Mouse (Mus musculus): ENCODE results near the gene Slc46a2. TPM values are rescaled to one million over a fixed set of nuclear protein-coding genes. Genes with fewer than 3 reads are reported as not detected.

The Slc46a2 gene
- total RNA-seq (2018; cell fraction: chromatin; rRNA removed): not detected
- not detected for total RNA-seq (2018; cell fraction: cytosol; rRNA removed)
- total RNA-seq (2018; cell fraction: nucleus; rRNA removed): not detected
- not detected in 3 replicates for polyA plus RNA-seq (2018)

DNA sequence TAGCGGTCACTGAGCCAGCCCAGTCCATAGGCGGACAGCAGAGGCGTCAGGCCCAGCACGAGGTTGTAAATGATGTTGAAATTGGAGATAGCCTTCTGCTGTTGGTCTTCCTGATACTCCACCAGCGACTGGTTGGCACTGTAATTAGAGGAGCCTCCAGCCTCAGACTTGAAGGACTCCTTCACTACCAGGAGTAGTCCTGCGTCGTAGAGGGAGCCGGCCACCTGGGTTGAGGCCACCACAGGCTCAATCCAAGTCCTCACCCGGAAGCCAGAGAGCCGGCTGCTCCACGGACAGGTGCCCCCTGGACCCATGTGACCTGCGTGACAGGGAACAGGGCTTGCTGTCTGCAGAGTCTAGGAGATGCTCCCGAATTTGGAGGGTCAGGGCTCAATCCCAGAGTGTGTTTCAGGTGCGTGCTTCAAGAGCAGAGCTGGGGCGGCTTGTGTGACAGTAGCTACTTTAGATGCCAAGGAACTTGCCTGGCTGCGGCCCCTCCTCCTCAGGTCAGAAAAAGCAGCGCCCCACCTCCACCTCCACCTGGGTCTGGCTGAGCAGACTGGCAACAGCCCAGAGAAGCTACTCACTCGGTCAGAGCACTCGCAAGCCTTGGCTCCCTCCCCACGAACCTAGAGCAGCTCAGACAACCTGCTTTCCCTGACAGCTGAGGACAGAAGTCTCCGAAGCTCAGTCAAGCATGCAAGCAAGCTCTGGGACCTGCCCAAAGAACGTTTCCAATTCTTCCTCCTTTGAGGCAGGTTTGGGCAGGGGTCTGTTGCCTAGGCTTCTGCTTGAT lies at the start of gene Slc46a2:
Gene Slc46a2, minus strand, starts transcription at position 449 of the 796 bp plus-strand sequence.
- H3K79me2 ChIP-seq (ENCODE audit: inconsistent target): no peaks in the 10 kb centered on the region
- 31% methylated on average over 22 of the region's 22 CpGs for WGBS (ENCODE audit: missing documents)
- no peak within 1 kb of the TSS for H3K4me3 ChIP-seq (ENCODE audit: inconsistent target)
- H3K36me3 ChIP-seq (ENCODE audit: inconsistent target): no peaks in the 10 kb centered on the region
- no peak within 1 kb of the TSS for H3K27ac ChIP-seq

DNA sequence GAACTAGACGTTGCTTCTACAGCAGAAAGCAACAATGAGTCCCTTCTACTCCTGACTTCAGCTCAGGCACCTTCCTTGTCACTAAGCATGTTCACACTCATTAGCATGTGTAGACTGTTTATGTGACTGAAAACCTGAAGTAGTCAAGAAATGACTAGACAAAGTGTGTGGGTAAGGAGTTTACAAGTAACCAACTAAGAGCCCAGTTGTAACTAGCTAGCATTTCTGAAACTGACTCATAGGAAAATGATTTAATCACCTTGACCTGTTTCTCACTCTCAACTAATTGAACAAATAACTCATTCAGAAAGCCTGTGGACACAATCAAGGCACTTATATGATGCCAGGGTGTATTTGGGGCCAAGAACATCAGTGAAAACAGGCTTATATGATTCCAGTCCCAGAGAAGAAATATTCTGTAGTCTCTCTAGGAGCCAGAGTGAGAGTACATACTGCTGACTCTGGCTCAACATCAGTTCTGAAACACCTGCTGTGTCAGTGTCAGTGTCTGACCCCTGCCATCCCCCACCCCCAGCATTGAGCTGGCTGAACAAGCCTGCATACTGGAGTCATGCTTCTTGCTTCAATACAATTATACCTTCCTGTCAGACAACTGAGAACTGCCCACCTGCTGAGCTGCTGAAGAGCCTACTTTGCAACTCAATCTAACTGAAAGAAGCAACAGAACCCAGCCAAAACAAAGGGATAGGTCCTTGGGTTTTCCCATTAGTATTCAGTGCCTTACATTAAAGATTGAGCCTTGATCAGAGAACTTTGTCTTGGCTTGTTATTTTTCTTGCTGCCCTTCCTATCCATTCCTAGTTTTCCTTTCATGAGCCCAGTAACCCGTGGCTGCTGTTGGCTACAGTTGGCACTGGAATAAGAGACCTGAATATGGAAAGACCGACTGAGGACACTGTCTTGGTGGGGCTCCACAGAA lies 48.8 kb upstream of the Slc46a2 start, which contains the start of gene Mup6:
Gene Mup6, plus strand, starts transcription at position 890 of the 940 bp plus-strand sequence.
- H3K4me3 ChIP-seq (ENCODE audit: inconsistent target): no peak within 1 kb of the TSS
- no peaks in the 10 kb centered on the region for H3K79me2 ChIP-seq (ENCODE audit: inconsistent target)
- WGBS (ENCODE audit: missing documents): 75% methylated on average over 3 of the region's 3 CpGs
- H3K36me3 ChIP-seq (ENCODE audit: inconsistent target): no peaks in the 10 kb centered on the region
- no peak within 1 kb of the TSS for H3K27ac ChIP-seq

DNA sequence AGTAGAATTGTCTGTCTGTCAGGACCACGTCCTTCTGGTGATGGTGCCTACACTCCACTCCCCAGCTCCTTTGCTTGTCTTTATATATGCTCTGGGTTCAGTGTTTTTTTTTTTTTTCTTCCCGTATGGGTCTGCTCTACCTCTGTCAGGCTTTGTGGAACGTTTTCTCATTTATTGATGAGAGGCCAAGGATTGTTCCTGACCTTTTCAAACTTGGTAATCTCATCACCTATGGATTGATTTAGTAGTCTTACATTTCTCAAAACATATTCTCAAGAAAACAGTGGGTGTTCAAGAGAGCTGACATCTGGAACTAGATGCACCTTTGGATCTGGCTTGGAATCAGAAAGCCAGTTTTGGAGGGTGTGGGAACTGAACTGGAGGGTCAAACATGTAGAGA lies 45.8 kb upstream of the Slc46a2 start, which contains the start of gene Mup4:
Gene Mup4, minus strand, starts transcription at position 101 of the 400 bp plus-strand sequence.
- WGBS (ENCODE audit: missing documents): 95% methylated on average over 2 of the region's 3 CpGs
- Histone ChIP-seq H3K27ac (no peak within 1 kb of the TSS), H3K79me2 (ENCODE audit: inconsistent target) (no peaks in the 10 kb centered on the region), H3K4me3 (ENCODE audit: inconsistent target) (no peak within 1 kb of the TSS), H3K36me3 (ENCODE audit: inconsistent target) (no peaks in the 10 kb centered on the region)

DNA sequence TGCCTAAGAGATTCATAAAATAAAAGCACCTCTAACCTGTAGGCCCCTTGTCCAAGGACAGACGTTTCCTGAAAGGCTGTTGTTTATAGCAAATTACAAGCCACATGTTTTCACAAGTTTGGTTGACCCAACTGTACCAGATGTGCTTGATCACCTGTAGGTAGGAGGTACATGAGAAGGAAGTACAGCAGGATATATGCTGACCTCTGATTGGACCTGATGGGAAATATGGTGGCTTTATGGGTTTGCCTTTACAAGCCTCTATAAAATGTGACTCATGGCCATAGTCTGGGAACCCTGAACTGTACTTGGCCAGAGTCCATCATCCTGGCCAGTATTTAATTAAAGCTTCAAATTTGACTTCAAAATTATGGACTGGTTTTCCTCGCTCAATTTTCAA lies 22.7 kb upstream of the Slc46a2 start:
- no peak overlapping the region for H3K27ac ChIP-seq
- H3K79me2 ChIP-seq (ENCODE audit: inconsistent target): no peaks in the 10 kb centered on the region
- 56% methylated on average over 2 of the region's 2 CpGs for WGBS (ENCODE audit: missing documents)
- no peak overlapping the region for H3K4me3 ChIP-seq (ENCODE audit: inconsistent target)
- H3K36me3 ChIP-seq (ENCODE audit: inconsistent target): no peaks in the 10 kb centered on the region

DNA sequence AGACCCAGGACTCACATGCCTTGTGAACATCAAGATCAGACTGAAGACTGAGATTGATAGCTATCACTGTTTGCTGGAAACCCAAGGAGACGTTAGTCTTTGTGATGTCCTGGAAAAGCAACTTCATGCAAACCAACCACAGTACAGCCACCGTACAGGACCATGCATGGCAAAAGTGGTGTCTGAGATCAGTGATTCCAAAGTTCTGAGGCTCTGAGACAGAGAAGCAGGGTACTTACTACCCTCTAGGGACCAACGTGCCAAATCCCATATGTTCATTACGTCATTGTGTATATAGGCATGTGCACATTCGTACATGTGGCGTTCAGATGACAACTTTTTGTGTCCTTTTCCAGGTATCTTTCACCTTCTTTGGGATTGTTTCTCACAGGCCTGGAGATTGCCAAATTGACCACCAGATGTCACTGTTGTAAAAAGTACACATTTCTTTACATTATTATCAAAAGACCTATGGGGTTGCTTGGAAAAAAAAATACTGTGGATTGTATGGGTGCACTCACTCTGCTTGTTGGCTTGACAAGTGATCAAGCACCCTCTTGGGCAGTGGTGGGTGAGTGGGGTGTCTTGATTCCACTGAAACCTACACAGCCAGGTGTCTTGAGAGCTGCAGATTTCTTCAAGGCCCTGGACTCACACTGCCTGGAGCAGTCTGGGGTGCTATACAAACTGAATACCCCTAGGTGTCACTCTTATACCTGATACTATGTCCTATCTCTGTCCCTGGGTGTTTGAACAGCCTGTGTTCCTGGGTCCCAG lies 17.8 kb upstream of the Slc46a2 start:
- H3K4me3 ChIP-seq (ENCODE audit: inconsistent target): no peak overlapping the region
- H3K36me3 ChIP-seq (ENCODE audit: inconsistent target): no peaks in the 10 kb centered on the region
- H3K27ac ChIP-seq: no peak overlapping the region
- WGBS (ENCODE audit: missing documents): 72% methylated on average over 6 of the region's 6 CpGs
- no peaks in the 10 kb centered on the region for H3K79me2 ChIP-seq (ENCODE audit: inconsistent target)

DNA sequence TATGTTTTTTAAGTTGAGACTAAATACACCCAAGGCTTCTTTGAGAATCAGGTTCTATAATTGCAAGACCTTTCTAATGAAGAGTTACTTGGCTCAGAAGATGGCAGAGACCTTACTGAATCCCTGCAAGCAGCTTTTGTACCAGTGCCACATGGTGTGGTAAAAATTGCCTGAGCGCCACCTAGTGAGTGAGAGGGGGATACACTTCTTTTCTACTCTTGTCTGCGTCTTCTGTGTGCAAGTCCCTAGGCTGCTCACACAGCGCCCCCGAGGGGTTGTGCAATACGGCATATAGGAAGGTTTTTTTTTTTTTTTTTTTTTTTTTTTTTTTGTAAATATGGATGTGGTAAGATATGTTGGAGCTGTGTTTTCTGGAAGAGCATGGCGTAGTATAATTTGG lies 13.5 kb upstream of the Slc46a2 start:
- H3K79me2 ChIP-seq (ENCODE audit: inconsistent target): no peaks in the 10 kb centered on the region
- no peak overlapping the region for H3K27ac ChIP-seq
- H3K4me3 ChIP-seq (ENCODE audit: inconsistent target): no peak overlapping the region
- WGBS (ENCODE audit: missing documents): 2% methylated on average over 6 of the region's 6 CpGs
- no peaks in the 10 kb centered on the region for H3K36me3 ChIP-seq (ENCODE audit: inconsistent target)

DNA sequence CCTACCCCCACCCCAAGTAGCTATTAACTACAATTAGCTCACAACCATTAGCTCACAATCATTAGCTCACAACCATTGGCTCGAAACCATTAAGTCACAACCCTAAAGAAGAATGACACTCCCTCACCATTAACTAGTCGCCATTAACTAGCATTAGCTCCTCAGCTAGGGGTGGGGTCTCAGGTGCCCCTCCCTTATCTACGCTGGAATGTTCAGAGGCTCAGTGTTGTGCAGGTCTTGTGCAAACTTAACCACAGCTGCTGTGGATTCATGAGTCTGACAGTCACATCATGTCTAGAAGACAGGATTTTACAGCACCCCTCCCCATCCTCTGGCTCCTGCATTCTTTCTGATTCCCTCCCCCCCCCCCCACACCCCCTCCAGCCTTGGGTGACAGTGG lies 12.8 kb upstream of the Slc46a2 start:
- Histone ChIP-seq H3K27ac (no peak overlapping the region), H3K4me3 (ENCODE audit: inconsistent target) (no peak overlapping the region), H3K79me2 (ENCODE audit: inconsistent target) (no peaks in the 10 kb centered on the region), H3K36me3 (ENCODE audit: inconsistent target) (no peaks in the 10 kb centered on the region)
- 76% methylated on average over 3 of the region's 3 CpGs for WGBS (ENCODE audit: missing documents)

DNA sequence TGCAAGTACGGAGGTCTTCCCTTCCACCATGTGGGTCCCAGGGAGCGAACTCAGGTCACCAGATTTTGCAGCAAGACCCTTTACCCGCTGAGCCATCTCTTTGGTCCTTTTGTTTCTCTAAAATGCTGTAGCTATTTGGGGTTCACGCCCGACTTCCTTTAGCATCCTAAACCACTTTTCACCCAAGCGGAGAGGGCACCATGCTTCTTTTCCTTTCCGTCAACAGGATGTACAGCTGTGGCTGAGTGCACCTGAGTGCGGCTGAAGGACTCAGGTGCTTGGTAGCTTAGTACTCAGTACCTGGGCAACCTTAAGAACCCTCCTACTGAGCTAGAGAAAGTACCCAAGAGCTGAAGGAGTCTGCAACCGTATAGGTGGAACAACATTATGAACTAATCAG lies 10.2 kb upstream of the Slc46a2 start:
- 92% methylated on average over 9 of the region's 9 CpGs for WGBS (ENCODE audit: missing documents)
- no peak overlapping the region for H3K4me3 ChIP-seq (ENCODE audit: inconsistent target)
- no peak overlapping the region for H3K27ac ChIP-seq
- no peaks in the 10 kb centered on the region for H3K79me2 ChIP-seq (ENCODE audit: inconsistent target)
- no peaks in the 10 kb centered on the region for H3K36me3 ChIP-seq (ENCODE audit: inconsistent target)

DNA sequence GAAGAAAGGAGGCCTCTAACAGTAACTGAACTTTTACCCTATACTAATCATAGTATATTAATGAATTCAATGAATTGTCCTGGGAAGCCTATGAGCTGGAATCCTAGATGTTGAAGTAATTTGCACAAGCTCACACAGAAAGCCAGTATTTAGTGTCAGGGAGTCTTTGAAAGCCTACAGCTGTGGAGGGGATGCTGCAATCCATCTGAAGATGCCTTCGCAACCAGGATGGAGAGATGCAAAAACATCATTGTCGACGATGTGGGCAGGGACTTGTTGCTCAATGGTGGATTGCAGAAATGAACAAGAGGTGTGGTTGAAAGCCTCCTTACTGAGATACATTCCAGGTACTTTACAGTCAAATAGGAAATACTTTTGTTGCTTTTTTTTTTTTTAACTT lies 3.1 kb upstream of the Slc46a2 start:
- no peaks in the 10 kb centered on the region for H3K36me3 ChIP-seq (ENCODE audit: inconsistent target)
- no peak overlapping the region for H3K27ac ChIP-seq
- no peak overlapping the region for H3K4me3 ChIP-seq (ENCODE audit: inconsistent target)
- no peaks in the 10 kb centered on the region for H3K79me2 ChIP-seq (ENCODE audit: inconsistent target)
- 55% methylated on average over 3 of the region's 3 CpGs for WGBS (ENCODE audit: missing documents)

DNA sequence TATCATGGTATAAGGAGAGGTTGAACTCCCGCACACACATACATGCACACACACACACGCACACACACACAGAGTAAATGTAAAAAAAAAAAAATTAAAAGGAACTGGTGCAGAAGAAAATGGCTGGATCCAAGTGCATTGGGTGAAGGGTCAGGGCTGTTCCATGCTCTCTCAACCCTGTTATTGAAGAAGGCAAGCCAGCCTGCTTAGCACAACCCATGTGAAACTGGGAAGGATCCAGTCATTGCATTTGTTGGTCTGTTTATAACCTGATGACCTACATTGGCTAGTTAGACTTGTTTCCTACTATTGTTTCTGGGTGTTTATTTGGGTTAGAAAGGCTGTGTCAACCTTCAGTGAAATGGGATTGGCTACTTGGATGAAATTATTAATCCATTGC lies 6.1 kb downstream of the Slc46a2 start:
- 100% methylated on average over 1 of the region's 2 CpGs for WGBS (ENCODE audit: missing documents)

DNA sequence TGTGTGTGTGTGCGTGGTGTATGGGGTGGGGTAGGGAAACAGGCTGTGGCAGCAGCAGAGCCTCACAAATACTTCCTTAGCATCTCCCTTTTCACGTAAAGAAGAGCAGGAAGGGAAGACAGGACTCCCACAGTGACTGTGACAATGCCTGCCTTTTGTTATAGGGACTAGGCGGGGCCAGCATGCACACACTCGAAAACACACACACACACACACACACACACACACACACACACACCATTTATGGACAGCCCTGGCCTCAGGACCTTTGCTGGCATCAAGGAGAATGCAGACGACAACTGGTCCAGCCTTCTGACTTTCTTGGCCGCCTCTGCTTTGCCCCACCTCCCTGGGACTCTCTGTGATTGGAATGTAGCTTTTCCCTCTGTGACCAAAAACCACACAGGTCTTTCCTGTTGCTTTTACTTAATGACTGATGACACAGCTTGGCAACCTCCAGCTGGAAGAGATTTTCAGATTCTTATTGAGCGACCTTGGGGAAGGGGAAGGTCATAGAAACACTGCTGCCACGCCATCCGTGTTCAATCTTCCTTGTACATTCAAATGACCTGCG lies 7.1 kb downstream of the Slc46a2 start:
- H3K4me3 ChIP-seq (ENCODE audit: inconsistent target): no peak overlapping the region
- H3K36me3 ChIP-seq (ENCODE audit: inconsistent target): peaks cover under 1% of the 10 kb centered on the region; the same call in 1 of the 2 replicates
- no peaks in the 10 kb centered on the region for H3K79me2 ChIP-seq (ENCODE audit: inconsistent target)
- no peak overlapping the region for H3K27ac ChIP-seq
- 69% methylated on average over 10 of the region's 10 CpGs for WGBS (ENCODE audit: missing documents)

More for the DNA sequence above, 6.1 kb downstream of the Slc46a2 start:
- Histone ChIP-seq H3K27ac (no peak overlapping the region), H3K4me3 (ENCODE audit: inconsistent target) (no peak overlapping the region), H3K36me3 (ENCODE audit: inconsistent target) (no peaks in the 10 kb centered on the region), H3K79me2 (ENCODE audit: inconsistent target) (no peaks in the 10 kb centered on the region)

DNA sequence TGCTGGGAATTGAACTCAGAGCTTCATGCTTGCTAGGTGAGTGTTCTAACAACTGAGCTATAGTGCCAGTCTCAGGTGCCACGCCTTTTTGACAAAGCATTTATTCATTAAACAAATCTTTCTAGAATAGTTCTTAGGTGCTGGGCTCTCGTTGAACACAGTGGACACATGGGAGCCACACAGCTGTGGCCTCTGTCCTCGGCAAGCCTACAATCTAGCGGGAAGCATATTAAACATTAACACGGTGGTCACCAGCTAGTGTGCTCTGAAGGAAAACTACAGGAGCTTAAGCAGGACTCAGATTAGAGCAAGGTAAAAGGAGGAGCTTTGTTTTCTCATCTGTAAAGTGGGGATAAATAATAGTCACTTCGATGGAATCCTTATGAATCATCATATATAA lies 7.8 kb downstream of the Slc46a2 start:
- Histone ChIP-seq H3K4me3 (ENCODE audit: inconsistent target) (no peak overlapping the region), H3K27ac (no peak overlapping the region), H3K79me2 (ENCODE audit: inconsistent target) (no peaks in the 10 kb centered on the region), H3K36me3 (ENCODE audit: inconsistent target) (peaks cover 7% of the 10 kb centered on the region; the same call in 1 of the 2 replicates)
- 96% methylated on average over 6 of the region's 6 CpGs for WGBS (ENCODE audit: missing documents)

DNA sequence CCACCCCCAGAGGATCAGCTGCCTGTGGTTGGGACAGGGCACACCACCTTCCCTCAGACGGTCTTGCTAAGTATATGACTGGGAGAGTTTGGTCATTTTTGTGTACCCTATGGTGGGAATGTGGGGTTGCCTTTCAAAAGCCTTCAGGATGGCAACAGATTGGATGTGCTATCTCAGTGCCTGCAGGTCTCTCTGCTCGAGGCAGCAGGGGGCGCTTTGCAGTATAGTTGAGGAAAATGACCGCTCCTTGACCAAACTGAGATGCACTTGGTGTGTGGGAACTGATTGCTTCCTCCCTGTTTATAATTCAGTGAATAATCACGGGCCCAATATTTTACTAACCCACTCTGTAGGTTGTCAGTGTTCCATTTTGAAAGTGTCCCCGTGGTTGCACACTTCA lies 12.3 kb downstream of the Slc46a2 start:
- no peaks in the 10 kb centered on the region for H3K79me2 ChIP-seq (ENCODE audit: inconsistent target)
- H3K27ac ChIP-seq: no peak overlapping the region
- peaks cover 48% of the 10 kb centered on the region for H3K36me3 ChIP-seq (ENCODE audit: inconsistent target)
- no peak overlapping the region for H3K4me3 ChIP-seq (ENCODE audit: inconsistent target)
- WGBS (ENCODE audit: missing documents): 73% methylated on average over 6 of the region's 6 CpGs

DNA sequence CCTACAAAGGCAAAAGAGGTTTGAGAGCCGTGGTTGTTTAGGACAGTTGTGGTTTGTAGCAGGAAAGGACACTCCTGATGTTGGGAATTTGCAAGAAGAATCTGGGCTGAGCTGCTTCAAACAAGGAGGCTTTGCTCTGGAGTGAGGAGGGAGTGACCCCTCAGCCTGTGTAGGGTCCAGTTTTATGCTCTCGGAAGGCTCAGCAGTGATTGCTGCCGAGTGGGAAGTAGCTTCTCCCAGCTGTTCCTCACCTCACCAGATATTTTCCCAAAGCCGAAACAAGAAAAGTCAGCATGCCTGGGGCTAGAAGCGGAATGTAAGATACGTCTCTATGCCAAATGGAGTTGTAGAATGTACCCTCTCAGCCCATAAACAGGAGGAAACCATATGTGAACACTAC lies 13.0 kb downstream of the Slc46a2 start:
- peaks cover 55% of the 10 kb centered on the region for H3K36me3 ChIP-seq (ENCODE audit: inconsistent target)
- no peak overlapping the region for H3K4me3 ChIP-seq (ENCODE audit: inconsistent target)
- H3K27ac ChIP-seq: no peak overlapping the region
- 91% methylated on average over 6 of the region's 6 CpGs for WGBS (ENCODE audit: missing documents)
- no peaks in the 10 kb centered on the region for H3K79me2 ChIP-seq (ENCODE audit: inconsistent target)

Measured in macrophage (primary cell).